In the genomic region with DNA sequence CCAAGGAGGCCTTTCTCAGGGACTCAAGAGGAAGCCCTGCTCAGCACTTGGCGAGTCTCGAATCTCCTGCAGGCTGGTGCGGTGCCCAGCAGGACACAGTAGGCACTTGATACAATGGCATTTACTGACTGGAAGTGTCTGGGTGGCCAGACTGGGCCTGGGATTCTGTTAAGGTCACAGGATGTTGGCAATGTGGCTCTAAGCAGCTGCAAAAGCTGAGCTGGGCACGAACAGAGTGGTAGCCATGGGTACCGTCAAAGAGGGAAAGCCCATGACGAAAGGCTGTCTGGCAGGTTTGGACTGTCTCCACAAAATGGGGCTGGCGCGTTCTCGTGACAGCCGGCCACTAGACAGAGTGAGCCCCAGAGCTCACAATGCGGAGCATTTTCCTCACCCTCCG, we compare ENCODE assay signal across 9 mouse cellular contexts.
DNase-seq lines count a peak whose midpoint lies in the region; ATAC-seq lines count a peak whose summit lies in the region.
"Had no signal": no experiment of that assay in that cellular context is flagged by ENCODE, and none has a peak within 500 bp of the region (broad histone marks: within the 10 kb centered on the region; RNA-seq: fewer than 3 reads in every experiment).

No protein-coding gene starts in this region.

- H3K27me3 ChIP-seq in midbrain, embryonic 15.5 days (replicated peaks), result no peaks in the 10 kb centered on the region

- H3K4me3 ChIP-seq in midbrain, embryonic 15.5 days, result no peak overlapping the region
- H3K4me3 ChIP-seq: myocyte had no signal

- H3K4me2 ChIP-seq in midbrain, embryonic 15.5 days, result no peak overlapping the region

- DNase-seq in adrenal gland, postnatal 36 days, result peak; percentile 40 to 42
- peak; percentile 65 for DNase-seq in cerebellum, adult 9-11 months
- DNase-seq in gastrocnemius, postnatal 10 days, result peak; percentile 53
- DNase-seq in layer of hippocampus, adult 18-20 months (ENCODE audit: low spot score in 2 of 2), result peak; percentile 52 to 73
- no peak for DNase-seq in MN1 (ENCODE audit: low spot score)
- no peak for DNase-seq in B cell, adult 2 months

- 72% methylated on average over 12 of the region's 12 CpGs for WGBS in midbrain, embryonic 15.5 days

- H3K9me3 ChIP-seq in midbrain, embryonic 15.5 days, result no peaks in the 10 kb centered on the region

- H3K9ac ChIP-seq in midbrain, embryonic 15.5 days, result no peak overlapping the region

- peak; percentile 80 for ATAC-seq in midbrain, embryonic 15.5 days (replicated peaks)
- no peak for ATAC-seq in activated CD4-positive, CD25-positive, alpha-beta regulatory T cell, adult 4 months

- no peaks in the 10 kb centered on the region for H3K36me3 ChIP-seq in midbrain, embryonic 15.5 days (replicated peaks)

- peaks cover 23% of the 10 kb centered on the region for H3K4me1 ChIP-seq in midbrain, embryonic 15.5 days

- H3K27ac ChIP-seq in midbrain, embryonic 15.5 days, result peak overlapping the region; percentile 58

Comparison
In these comparisons a context has a peak if more than half of its experiments do, and no peak if none do; other contexts are left out.
1. DNase-seq: peak in adrenal gland, postnatal 36 days (2 of 2), cerebellum, adult 9-11 months (single experiment), gastrocnemius, postnatal 10 days (single experiment) and layer of hippocampus, adult 18-20 months (2 of 2); none in MN1 (single experiment) and B cell, adult 2 months (0 of 2).